Mouse (Mus musculus) liver, embryonic 16.5 days (tissue): Measurements from ENCODE around the gene Nkx3-2. TPM values are rescaled to one million over a fixed set of nuclear protein-coding genes. Genes with fewer than 3 reads are reported as not detected.
A peak's percentile ranks its signal among the peaks of the same experiment; 100 is the strongest.

Source experiments
- ATAC-seq: fragments of 200-750 bp; cut with Nextera tagmentation; 2 replicates; pipeline ENCODE4 v1.8.0; 2017; ENCODE audit warnings: low read depth, mild to moderate bottlenecking, moderate number of reproducible peaks, moderate library complexity
- H3K27ac ChIP-seq: fragments of 300-500 bp; sonication (generic); 2 replicates; pipeline ENCODE4 v1.5.1; 2014; ENCODE audit warnings: mild to moderate bottlenecking, low read length
- H3K27me3 ChIP-seq: fragments of 300-500 bp; sonication (generic); 2 replicates; pipeline ENCODE4 v1.6.1; 2014; ENCODE audit warnings: low read depth, low read length, mixed read lengths; ENCODE audit not compliant: control insufficient read depth, insufficient read depth
- H3K36me3 ChIP-seq: fragments of 300-500 bp; sonication (generic); 2 replicates; pipeline ENCODE4 v1.6.1; 2014; ENCODE audit warnings: mild to moderate bottlenecking; ENCODE audit not compliant: control insufficient read depth, insufficient read depth
- H3K4me1 ChIP-seq: fragments of 300-500 bp; sonication (generic); 2 replicates; pipeline ENCODE4 v1.6.1; 2014; ENCODE audit warnings: low read depth, low read length, mixed read lengths; ENCODE audit not compliant: control insufficient read depth
- H3K4me2 ChIP-seq: fragments of 300-500 bp; sonication (generic); 2 replicates; pipeline ENCODE4 v1.6.1; 2014; ENCODE audit warnings: low read depth, low read length, mixed read lengths
- H3K4me3 ChIP-seq: fragments of 300-500 bp; sonication (generic); 2 replicates; pipeline ENCODE4 v1.5.1; 2014; ENCODE audit warnings: low read depth, mild to moderate bottlenecking, low read length
- H3K9ac ChIP-seq: fragments of 300-500 bp; sonication (generic); 2 replicates; pipeline ENCODE4 v1.6.1; 2014; ENCODE audit warnings: low read depth, low read length
- H3K9me3 ChIP-seq: fragments of 300-500 bp; sonication (generic); replicated peaks from 2 replicates; pipeline ENCODE4 v1.6.1; 2016; ENCODE audit warnings: low read length; ENCODE audit not compliant: control insufficient read depth
- WGBS: fragments of 180-500 bp; shearing (Covaris S2); extraction: QIAGEN DNeasy Blood & Tissue Kit; methylation state at CpG from one replicate; pipeline ENCODE4 v1.1.7; 2014; ENCODE audit not compliant: insufficient replicate concordance; 5-methylcytosine and 5-hydroxymethylcytosine counted together
- polyA plus RNA-seq: library from polyadenylated mRNA; unstranded; fragments of >200 nt; fragmentation: Nextera tagmentation; extraction: Ambion mirVana; gene quantifications from 2 replicates; pipeline ENCODE4 v1.2.1, GENCODE M21; 2015

The Nkx3-2 gene
- polyA plus RNA-seq, 1 experiment from 2014 or later: not detected

GRCm38 (mm10) chr5:41766406-41767010, 2.2 kb upstream of the Nkx3-2 start:
- Histone ChIP-seq H3K4me3 (no peak overlapping the region), H3K36me3 (no peaks in the 10 kb centered on the region), H3K4me2 (no peak overlapping the region), H3K27ac (no peak overlapping the region), H3K9ac (no peak overlapping the region), H3K27me3 (peaks cover 68% of the 10 kb centered on the region), H3K9me3 (no peaks in the 10 kb centered on the region), H3K4me1 (no peaks in the 10 kb centered on the region; the same call in none of the 2 replicates)
- ATAC-seq: no peak
- WGBS: 4% methylated on average over 27 of the region's 27 CpGs

- Histone ChIP-seq H3K36me3 (no peaks in the 10 kb centered on the region), H3K27me3 (peaks cover 75% of the 10 kb centered on the region), H3K4me1 (no peaks in the 10 kb centered on the region; the same call in none of the 2 replicates), H3K9me3 (no peaks in the 10 kb centered on the region), H3K9ac (no peak overlapping the region), H3K27ac (no peak overlapping the region), H3K4me3 (no peak overlapping the region), H3K4me2 (no peak overlapping the region)
- ATAC-seq: no peak
- 2% methylated on average over 14 of the region's 14 CpGs for WGBS
Measured at GRCm38 (mm10) chr5:41765626-41766405, 1.5 kb upstream of the Nkx3-2 start.

GRCm38 (mm10) chr5:41762947-41763730, 1.2 kb downstream of the Nkx3-2 start:
- ATAC-seq: no peak
- 3% methylated on average over 39 of the region's 41 CpGs for whole genome bisulfite sequencing
- Histone ChIP-seq H3K9me3 (no peaks in the 10 kb centered on the region), H3K4me2 (no peak overlapping the region), H3K27me3 (peaks cover 92% of the 10 kb centered on the region), H3K27ac (no peak overlapping the region), H3K9ac (no peak overlapping the region), H3K4me1 (no peaks in the 10 kb centered on the region; the same call in none of the 2 replicates), H3K36me3 (no peaks in the 10 kb centered on the region), H3K4me3 (no peak overlapping the region)

GRCm38 (mm10) chr5:41762141-41762946, 2.0 kb downstream of the Nkx3-2 start:
- WGBS: 3% methylated on average over 27 of the region's 27 CpGs
- no peaks in the 10 kb centered on the region for H3K4me1 ChIP-seq
- no peak overlapping the region for H3K4me3 ChIP-seq
- no peak for ATAC-seq
- H3K9me3 ChIP-seq: no peaks in the 10 kb centered on the region
- H3K4me2 ChIP-seq: no peak overlapping the region
- H3K27me3 ChIP-seq: peaks cover 92% of the 10 kb centered on the region
- H3K27ac ChIP-seq: no peak overlapping the region
- no peaks in the 10 kb centered on the region for H3K36me3 ChIP-seq
- no peak overlapping the region for H3K9ac ChIP-seq

- Histone ChIP-seq H3K27me3 (peaks cover 92% of the 10 kb centered on the region), H3K9ac (no peak overlapping the region), H3K9me3 (no peaks in the 10 kb centered on the region), H3K4me2 (no peak overlapping the region), H3K4me3 (0 out of 2 replicates have a peak overlapping the region, but pooled peaks have one; percentile 1), H3K4me1 (no peaks in the 10 kb centered on the region), H3K36me3 (no peaks in the 10 kb centered on the region), H3K27ac (no peak overlapping the region)
- no peak for ATAC-seq
- WGBS: under 1% methylated on average over 56 of the region's 56 CpGs
Measured at GRCm38 (mm10) chr5:41761509-41762140, 2.7 kb downstream of the Nkx3-2 start.

- Histone ChIP-seq H3K4me3 (no peak overlapping the region), H3K4me2 (no peak overlapping the region), H3K9ac (no peak overlapping the region), H3K27ac (no peak overlapping the region), H3K9me3 (no peaks in the 10 kb centered on the region), H3K27me3 (peaks cover 87% of the 10 kb centered on the region), H3K4me1 (no peaks in the 10 kb centered on the region), H3K36me3 (no peaks in the 10 kb centered on the region)
- no peak for ATAC-seq
- 6% methylated on average over 22 of the region's 22 CpGs for WGBS
Measured at GRCm38 (mm10) chr5:41760831-41761508, 3.3 kb downstream of the Nkx3-2 start.

GRCm38 (mm10) chr5:41760071-41760470, 4.2 kb downstream of the Nkx3-2 start:
- no peak overlapping the region for H3K27ac ChIP-seq
- no peak overlapping the region for H3K4me3 ChIP-seq
- no peaks in the 10 kb centered on the region for H3K4me1 ChIP-seq
- no peak overlapping the region for H3K4me2 ChIP-seq
- ATAC-seq: no peak
- H3K9me3 ChIP-seq: no peaks in the 10 kb centered on the region
- no peak overlapping the region for H3K9ac ChIP-seq
- H3K36me3 ChIP-seq: no peaks in the 10 kb centered on the region
- peaks cover 89% of the 10 kb centered on the region for H3K27me3 ChIP-seq
- WGBS: 6% methylated on average over 8 of the region's 8 CpGs
